Mouse (Mus musculus) layer of hippocampus, postnatal 25 days (tissue): ENCODE data around the gene Stom. TPM values are rescaled to one million over a fixed set of nuclear protein-coding genes. Genes with fewer than 3 reads are reported as not detected.

Experiments
- DNase-seq, 2 experiments: peaks; one replicate each; pipeline ENCODE4 v3.0.0; 2022; ENCODE audit warnings: mixed read lengths in 2 of 2, low spot score in 1 of 2; ENCODE audit errors: extremely low spot score in 1 of 2
- total RNA-seq, 2 experiments: library from RNA; stranded (reverse); gene quantifications; 2 replicates each; pipeline ENCODE4 v1.2.3; 2021

Gene Stom
- 1 to 10 TPM; 8.0 to 8.9 TPM for total RNA-seq

GRCm38 (mm10) chr2:35336388-35337280, at the start of gene Stom:
Stom (minus strand) TSS chr2:35336976.
- DNase-seq = peak; percentile 90 to 97

GRCm38 (mm10) chr2:35385441-35385871, 48.7 kb upstream of the Stom start:
- DNase-seq = no peak

- no peak for DNase-seq
Observed at GRCm38 (mm10) chr2:35379306-35379705, 42.5 kb upstream of the Stom start.

- DNase-seq = no peak
Observed at GRCm38 (mm10) chr2:35377600-35377999, 40.8 kb upstream of the Stom start.

- DNase-seq = peak in 1 of 2 experiments; percentile 42
Observed at GRCm38 (mm10) chr2:35373003-35373402, 36.2 kb upstream of the Stom start.

GRCm38 (mm10) chr2:35370686-35371085, 33.9 kb upstream of the Stom start:
- DNase-seq = no peak

- DNase-seq = no peak
Observed at GRCm38 (mm10) chr2:35367629-35368028, 30.9 kb upstream of the Stom start, which contains the start of gene 4930568D16Rik. 4930568D16Rik (minus strand) TSS chr2:35367729.

- no peak for DNase-seq
Observed at GRCm38 (mm10) chr2:35349184-35349583, 12.4 kb upstream of the Stom start.

- no peak for DNase-seq
Observed at GRCm38 (mm10) chr2:35345984-35346383, 9.2 kb upstream of the Stom start.

- DNase-seq = no peak
Observed at GRCm38 (mm10) chr2:35342605-35343004, 5.8 kb upstream of the Stom start.

GRCm38 (mm10) chr2:35338707-35339106, 1.9 kb upstream of the Stom start:
- DNase-seq = no peak

GRCm38 (mm10) chr2:35338036-35338435, 1.3 kb upstream of the Stom start:
- DNase-seq = no peak

GRCm38 (mm10) chr2:35337419-35337818, 643 bp upstream of the Stom start:
- DNase-seq = no peak

GRCm38 (mm10) chr2:35335620-35336019, 1.2 kb downstream of the Stom start:
- no peak for DNase-seq

- no peak for DNase-seq
Observed at GRCm38 (mm10) chr2:35333670-35334069, 3.1 kb downstream of the Stom start.

- DNase-seq = no peak
Observed at GRCm38 (mm10) chr2:35331205-35331604, 5.6 kb downstream of the Stom start.

GRCm38 (mm10) chr2:35329061-35329460, 7.7 kb downstream of the Stom start:
- no peak for DNase-seq

- no peak for DNase-seq
Observed at GRCm38 (mm10) chr2:35328064-35328792, 8.5 kb downstream of the Stom start.

GRCm38 (mm10) chr2:35327583-35327982, 9.2 kb downstream of the Stom start:
- no peak for DNase-seq

GRCm38 (mm10) chr2:35326931-35327330, 9.8 kb downstream of the Stom start:
- no peak for DNase-seq

- no peak for DNase-seq
Observed at GRCm38 (mm10) chr2:35325930-35326329, 10.8 kb downstream of the Stom start.
